Mouse (Mus musculus): Measurements from ENCODE around the gene Rpl13a.

DNA sequence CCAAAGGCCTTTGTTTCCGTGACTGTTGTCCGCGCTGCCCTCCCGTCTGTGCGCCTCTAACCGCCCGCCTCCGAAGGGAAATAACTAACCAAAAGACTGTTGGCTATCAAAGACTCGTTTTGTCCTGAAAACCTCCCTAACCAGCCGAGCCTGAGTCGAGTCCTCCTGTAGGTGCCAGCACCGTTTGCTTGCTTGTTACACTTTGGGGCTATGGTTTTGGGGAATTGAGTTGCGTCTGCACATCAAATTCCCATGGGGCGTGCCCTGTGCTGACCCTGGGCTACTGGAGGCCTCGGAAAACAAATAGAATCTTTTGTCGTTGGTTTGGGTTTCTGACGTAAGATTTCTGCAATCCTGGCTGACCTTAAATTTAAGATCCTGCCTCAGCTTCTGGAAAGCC, 757 bp upstream of the Rpl13a start:
- no peak for TF ChIP-seq CTCF (IDR thresholded peaks at IDR 0.05; ENCODE audit: control insufficient read depth, insufficient read depth, insufficient read length)
- TF ChIP-seq USF1 (IDR thresholded peaks at IDR 0.05; ENCODE audit: low read depth): no peak
- no peak for TF ChIP-seq MAX (IDR thresholded peaks at IDR 0.05)
